Mouse (Mus musculus): ENCODE data around the gene Cyp2a5. TPM values are rescaled to one million over a fixed set of nuclear protein-coding genes. Genes with fewer than 3 reads are reported as not detected.
A peak's percentile ranks its signal among the peaks of the same experiment; 100 is the strongest.
"Not testable (repeated sequence)": the region's sequence is repeated elsewhere in the genome, so short reads cannot be mapped to it uniquely, and the experiment has no call there.

Cyp2a5 gene
- 1.3 TPM in 2 replicates for polyA plus RNA-seq (2014; fragmentation: Nextera tagmentation; extraction: Ambion mirVana)

GRCm38 (mm10) chr7:26835059-26835458, at the start of gene Cyp2a5:
Gene Cyp2a5 (plus strand): TSS chr7:26835305.
- 70% methylated on average over 3 of the region's 3 CpGs for WGBS
- H3K36me3 ChIP-seq (replicated peaks; ENCODE audit: control insufficient read depth, insufficient read depth); DNase-seq (ENCODE audit: low spot score); H3K4me1 ChIP-seq (replicated peaks; ENCODE audit: control insufficient read depth, insufficient read depth, low read length); H3K27ac ChIP-seq; H3K27me3 ChIP-seq (ENCODE audit: control insufficient read depth, insufficient read depth, low read length); ATAC-seq (ENCODE audit: low FRiP score); H3K4me3 ChIP-seq (replicated peaks; ENCODE audit: low read length); H3K9me3 ChIP-seq (ENCODE audit: control insufficient read depth, low read length): not testable (repeated sequence)
- Histone ChIP-seq H3K9ac (peak within 1 kb of the TSS; percentile 36; the same call in 1 of the 2 replicates), H3K4me2 (replicated peaks) (0 out of 2 replicates have a peak within 1 kb of the TSS, but pooled peaks have one; percentile 49)

GRCm38 (mm10) chr7:26786013-26786412, 49.1 kb upstream of the Cyp2a5 start:
- not testable (repeated sequence) for H3K27me3 ChIP-seq (ENCODE audit: control insufficient read depth, insufficient read depth, low read length); ATAC-seq (ENCODE audit: low FRiP score); H3K9me3 ChIP-seq (ENCODE audit: control insufficient read depth, low read length); H3K4me1 ChIP-seq (replicated peaks; ENCODE audit: control insufficient read depth, insufficient read depth, low read length); H3K4me2 ChIP-seq (replicated peaks); DNase-seq (ENCODE audit: low spot score); H3K9ac ChIP-seq; H3K4me3 ChIP-seq (replicated peaks; ENCODE audit: low read length); H3K27ac ChIP-seq; H3K36me3 ChIP-seq (replicated peaks; ENCODE audit: control insufficient read depth, insufficient read depth)
- WGBS = 56% methylated on average over 1 of the region's 1 CpGs

DNA sequence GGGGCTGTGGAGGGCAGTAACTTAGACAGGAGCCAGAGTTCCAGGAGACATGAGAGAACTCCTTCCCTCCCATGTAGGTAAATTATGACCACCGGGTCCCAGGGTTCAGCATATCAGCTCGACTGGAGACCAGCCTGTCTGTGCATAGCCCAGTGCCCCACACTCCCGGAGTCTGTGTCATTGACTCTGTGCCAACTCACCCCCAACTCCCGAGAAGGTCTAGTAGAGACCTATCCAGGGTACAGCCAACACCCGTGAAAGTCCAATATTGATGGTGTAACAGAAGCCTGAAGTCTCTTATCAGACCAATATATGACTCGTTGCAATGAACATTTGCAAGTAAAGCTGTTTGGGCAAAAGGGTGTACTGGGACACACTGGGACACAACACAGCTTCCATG, 45.1 kb upstream of the Cyp2a5 start:
- 89% methylated on average over 6 of the region's 6 CpGs for WGBS
- no peaks in the 10 kb centered on the region for H3K9me3 ChIP-seq (ENCODE audit: control insufficient read depth, low read length)
- H3K4me3 ChIP-seq (replicated peaks; ENCODE audit: low read length) = no peak overlapping the region
- ATAC-seq (ENCODE audit: low FRiP score) (no peak), DNase-seq (ENCODE audit: low spot score) (no peak)
- H3K27me3 ChIP-seq (ENCODE audit: control insufficient read depth, insufficient read depth, low read length) = no peaks in the 10 kb centered on the region
- no peak overlapping the region for H3K27ac ChIP-seq
- H3K4me2 ChIP-seq (replicated peaks) = no peak overlapping the region
- no peaks in the 10 kb centered on the region for H3K36me3 ChIP-seq (replicated peaks; ENCODE audit: control insufficient read depth, insufficient read depth)
- no peaks in the 10 kb centered on the region for H3K4me1 ChIP-seq (replicated peaks; ENCODE audit: control insufficient read depth, insufficient read depth, low read length)
- no peak overlapping the region for H3K9ac ChIP-seq

DNA sequence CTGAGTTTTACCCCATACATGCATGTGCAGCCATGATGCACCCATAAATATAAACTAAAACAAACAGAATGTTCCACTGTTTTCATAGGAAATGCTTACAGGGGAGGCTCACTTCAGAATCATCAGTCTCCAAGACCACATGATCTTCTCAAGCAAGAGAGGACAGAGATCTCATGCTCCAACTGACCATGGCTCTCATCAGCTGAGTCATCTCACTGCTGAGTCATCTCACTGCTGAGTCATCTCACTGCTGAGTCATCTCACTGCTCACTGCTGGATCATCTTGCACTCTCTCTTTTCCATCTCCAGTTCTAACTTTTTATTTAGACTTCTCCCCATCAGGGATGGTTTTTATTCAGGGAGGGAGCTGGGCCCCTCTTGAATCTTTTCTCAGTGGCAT, 35.0 kb upstream of the Cyp2a5 start:
- Histone ChIP-seq H3K4me2 (replicated peaks) (no peak overlapping the region), H3K9me3 (ENCODE audit: control insufficient read depth, low read length) (no peaks in the 10 kb centered on the region), H3K36me3 (replicated peaks; ENCODE audit: control insufficient read depth, insufficient read depth) (no peaks in the 10 kb centered on the region), H3K4me3 (replicated peaks; ENCODE audit: low read length) (no peak overlapping the region), H3K27ac (no peak overlapping the region), H3K9ac (no peak overlapping the region), H3K27me3 (ENCODE audit: control insufficient read depth, insufficient read depth, low read length) (no peaks in the 10 kb centered on the region), H3K4me1 (replicated peaks; ENCODE audit: control insufficient read depth, insufficient read depth, low read length) (no peaks in the 10 kb centered on the region)
- DNase-seq (ENCODE audit: low spot score) (no peak), ATAC-seq (ENCODE audit: low FRiP score) (no peak)

DNA sequence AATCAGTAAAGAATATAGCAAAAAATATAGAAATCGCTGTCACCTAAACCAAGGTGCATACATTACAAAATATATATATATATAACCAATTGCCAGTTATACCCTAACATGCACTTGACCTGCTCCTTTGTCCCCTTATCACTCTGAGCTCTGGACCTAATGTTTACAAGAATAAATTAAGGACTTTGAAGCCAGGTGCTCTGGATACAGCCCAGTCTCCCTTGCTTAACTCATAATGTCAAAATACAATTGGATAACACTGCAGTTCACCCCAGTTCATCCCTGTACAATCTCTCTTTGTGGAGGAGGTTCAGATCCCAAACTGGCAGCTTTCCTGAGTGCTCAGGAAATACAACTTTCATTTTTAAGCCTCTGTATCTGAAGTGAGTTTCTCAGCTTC, 34.1 kb upstream of the Cyp2a5 start:
- Histone ChIP-seq H3K9me3 (ENCODE audit: control insufficient read depth, low read length) (no peaks in the 10 kb centered on the region), H3K36me3 (replicated peaks; ENCODE audit: control insufficient read depth, insufficient read depth) (no peaks in the 10 kb centered on the region), H3K27me3 (ENCODE audit: control insufficient read depth, insufficient read depth, low read length) (no peaks in the 10 kb centered on the region), H3K9ac (no peak overlapping the region), H3K4me3 (replicated peaks; ENCODE audit: low read length) (no peak overlapping the region), H3K4me2 (replicated peaks) (no peak overlapping the region), H3K27ac (no peak overlapping the region), H3K4me1 (replicated peaks; ENCODE audit: control insufficient read depth, insufficient read depth, low read length) (no peaks in the 10 kb centered on the region)
- ATAC-seq (ENCODE audit: low FRiP score) (no peak), DNase-seq (ENCODE audit: low spot score) (no peak)
- 89% methylated on average over 1 of the region's 1 CpGs for WGBS

GRCm38 (mm10) chr7:26808592-26808991, 26.5 kb upstream of the Cyp2a5 start, which contains the start of gene Cyp2g1:
Gene Cyp2g1 (plus strand): TSS chr7:26808892.
- Histone ChIP-seq H3K36me3 (replicated peaks; ENCODE audit: control insufficient read depth, insufficient read depth) (no peaks in the 10 kb centered on the region), H3K9me3 (ENCODE audit: control insufficient read depth, low read length) (no peaks in the 10 kb centered on the region), H3K4me3 (replicated peaks; ENCODE audit: low read length) (no peak within 1 kb of the TSS), H3K27me3 (ENCODE audit: control insufficient read depth, insufficient read depth, low read length) (no peaks in the 10 kb centered on the region), H3K4me1 (replicated peaks; ENCODE audit: control insufficient read depth, insufficient read depth, low read length) (no peaks in the 10 kb centered on the region), H3K27ac (no peak within 1 kb of the TSS), H3K9ac (no peak within 1 kb of the TSS), H3K4me2 (replicated peaks) (no peak within 1 kb of the TSS)
- 98% methylated on average over 2 of the region's 2 CpGs for WGBS
- no peak for DNase-seq (ENCODE audit: low spot score)
- ATAC-seq (ENCODE audit: low FRiP score) = no peak

DNA sequence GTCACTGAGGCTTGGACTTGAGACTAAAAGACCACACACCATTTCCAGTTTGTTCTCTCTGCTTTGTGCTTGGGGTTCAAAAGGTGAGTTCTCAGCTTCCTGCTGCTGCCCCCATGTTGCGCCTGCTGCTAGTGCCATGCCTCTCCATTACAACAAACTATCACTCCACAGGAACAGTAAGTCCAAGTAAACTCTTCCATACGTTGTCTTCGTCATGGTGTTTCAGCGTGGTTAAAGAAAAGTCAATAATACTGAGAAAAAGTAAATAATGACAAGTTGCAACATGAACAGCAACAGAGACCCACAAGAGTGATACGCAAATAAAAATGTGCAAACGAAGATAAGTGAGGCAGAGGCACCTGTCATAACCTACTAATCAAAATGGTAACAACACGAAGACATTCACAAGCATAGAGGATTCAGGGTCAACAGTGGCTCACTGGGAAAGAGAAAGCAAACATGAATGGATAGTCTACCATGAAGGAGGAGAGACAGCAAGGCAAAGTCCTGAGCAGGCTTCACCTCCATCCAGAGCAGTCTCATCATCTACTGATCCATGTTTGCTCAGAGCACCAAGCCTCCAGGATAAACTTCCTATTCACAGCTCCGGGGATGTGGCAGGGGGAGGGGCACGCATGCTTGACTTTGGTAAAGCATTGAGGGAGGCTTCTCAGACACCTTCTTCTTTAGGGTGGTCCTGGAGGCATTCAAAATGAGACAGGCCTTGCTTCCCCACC, 3.4 kb upstream of the Cyp2a5 start:
- not testable (repeated sequence) for H3K27ac ChIP-seq; ATAC-seq (ENCODE audit: low FRiP score); DNase-seq (ENCODE audit: low spot score); H3K4me1 ChIP-seq (replicated peaks; ENCODE audit: control insufficient read depth, insufficient read depth, low read length); H3K4me3 ChIP-seq (replicated peaks; ENCODE audit: low read length); H3K27me3 ChIP-seq (ENCODE audit: control insufficient read depth, insufficient read depth, low read length); H3K9me3 ChIP-seq (ENCODE audit: control insufficient read depth, low read length); H3K4me2 ChIP-seq (replicated peaks); H3K36me3 ChIP-seq (replicated peaks; ENCODE audit: control insufficient read depth, insufficient read depth); H3K9ac ChIP-seq
- 87% methylated on average over 9 of the region's 9 CpGs for WGBS

DNA sequence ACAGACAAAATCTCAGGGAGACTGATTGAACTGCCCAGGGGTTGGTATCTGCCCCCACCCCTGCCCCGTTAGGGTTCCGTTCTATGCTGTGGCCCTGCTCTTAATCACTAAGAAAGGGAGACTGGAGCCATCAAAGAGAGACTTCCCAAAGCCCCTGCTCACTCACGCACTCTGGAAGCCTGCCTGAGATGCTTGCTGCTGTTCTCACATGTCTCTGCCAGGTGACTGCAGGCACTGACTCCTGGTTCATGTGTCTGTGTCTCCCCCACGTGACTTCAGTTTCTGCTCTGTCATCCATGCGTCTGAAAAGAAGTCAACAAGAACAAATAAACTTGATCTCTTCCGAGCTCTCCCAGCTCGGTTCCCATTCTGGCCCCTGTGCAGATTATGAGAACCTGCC, 2.4 kb upstream of the Cyp2a5 start:
- not testable (repeated sequence) for ATAC-seq (ENCODE audit: low FRiP score); H3K4me1 ChIP-seq (replicated peaks; ENCODE audit: control insufficient read depth, insufficient read depth, low read length)
- WGBS = 86% methylated on average over 7 of the region's 7 CpGs

GRCm38 (mm10) chr7:26843400-26843799, 8.3 kb downstream of the Cyp2a5 start:
- H3K9me3 ChIP-seq (ENCODE audit: control insufficient read depth, low read length); H3K4me3 ChIP-seq (replicated peaks; ENCODE audit: low read length); H3K36me3 ChIP-seq (replicated peaks; ENCODE audit: control insufficient read depth, insufficient read depth); H3K27ac ChIP-seq; H3K4me2 ChIP-seq (replicated peaks); H3K9ac ChIP-seq; DNase-seq (ENCODE audit: low spot score); H3K27me3 ChIP-seq (ENCODE audit: control insufficient read depth, insufficient read depth, low read length); ATAC-seq (ENCODE audit: low FRiP score); H3K4me1 ChIP-seq (replicated peaks; ENCODE audit: control insufficient read depth, insufficient read depth, low read length): not testable (repeated sequence)
- 96% methylated on average over 2 of the region's 2 CpGs for WGBS

More for the DNA sequence above, 2.4 kb upstream of the Cyp2a5 start:
- DNase-seq (ENCODE audit: low spot score); H3K36me3 ChIP-seq (replicated peaks; ENCODE audit: control insufficient read depth, insufficient read depth); H3K27ac ChIP-seq; H3K9ac ChIP-seq; H3K4me3 ChIP-seq (replicated peaks; ENCODE audit: low read length); H3K4me2 ChIP-seq (replicated peaks); H3K9me3 ChIP-seq (ENCODE audit: control insufficient read depth, low read length); H3K27me3 ChIP-seq (ENCODE audit: control insufficient read depth, insufficient read depth, low read length): not testable (repeated sequence)

- H3K4me2 ChIP-seq (replicated peaks); H3K27me3 ChIP-seq (ENCODE audit: control insufficient read depth, insufficient read depth, low read length); ATAC-seq (ENCODE audit: low FRiP score); H3K4me3 ChIP-seq (replicated peaks; ENCODE audit: low read length); H3K27ac ChIP-seq; H3K9ac ChIP-seq; H3K9me3 ChIP-seq (ENCODE audit: control insufficient read depth, low read length); DNase-seq (ENCODE audit: low spot score); H3K36me3 ChIP-seq (replicated peaks; ENCODE audit: control insufficient read depth, insufficient read depth); H3K4me1 ChIP-seq (replicated peaks; ENCODE audit: control insufficient read depth, insufficient read depth, low read length): not testable (repeated sequence)
Observed at GRCm38 (mm10) chr7:26850063-26850462, 15.0 kb downstream of the Cyp2a5 start.

Data from hindbrain, embryonic 14.5 days (tissue).